Mouse (Mus musculus) lung, adult 2 months (tissue): ENCODE measurements around the gene Nicn1.

ENCODE experiments used
- CTCF ChIP-seq: fragments of 200-500 bp; IDR thresholded peaks from 2 replicates; pipeline ENCODE4 v1.5.1; 2011; ENCODE audit warnings: mild to moderate bottlenecking, low read length, control low read depth; ENCODE audit not compliant: insufficient read depth
- POLR2A ChIP-seq: fragments of 200-500 bp; IDR thresholded peaks from 2 replicates; pipeline ENCODE4 v1.6.1; 2011; ENCODE audit warnings: low read depth, mild to moderate bottlenecking, control low read depth, low read length, borderline replicate concordance; ENCODE audit errors: extremely low read depth

- TF ChIP-seq CTCF: no peak
- no peak for TF ChIP-seq POLR2A
Measured at GRCm38 (mm10) chr9:108338551-108338885, 48.3 kb downstream of the Nicn1 start.
